In genomic region chr8:83607661-83608397, GRCm38 (mm10) we compare ENCODE assay signal across 7 mouse cellular contexts. TPM values are rescaled to one million over a fixed set of nuclear protein-coding genes. Genes with fewer than 3 reads are reported as not detected.
DNase-seq lines count a peak whose midpoint lies in the region; ATAC-seq and TF ChIP-seq lines count a peak whose summit lies in the region.

TSS of gene Tecr (minus strand) at chr8:83607971.
TSS of gene Dnajb1 (plus strand) at chr8:83608193.

- peak; percentile 100 for DNase-seq in adrenal gland, postnatal 10 days
- DNase-seq in embryonic facial prominence, embryonic 10.5 days (ENCODE audit: low spot score) = peak; percentile 100
- DNase-seq in gonadal fat pad, adult 2 months (ENCODE audit: low read depth) = peak; percentile 89
- peak; percentile 99 for DNase-seq in left cerebral cortex, postnatal 4 days

- peak within 1 kb of the TSS; percentile 96 for H3K27ac ChIP-seq in embryonic facial prominence, embryonic 10.5 days (replicated peaks)
- peak within 1 kb of the TSS; percentile 94 for H3K27ac ChIP-seq in intestine, postnatal 0 days (ENCODE audit: low read depth, low read length)
- peak within 1 kb of the TSS; percentile 97 for H3K27ac ChIP-seq in midbrain, embryonic 12.5 days (replicated peaks)
- H3K27ac ChIP-seq in small intestine, adult 2 months (ENCODE audit: insufficient read depth, low read depth, low read length) = peak within 1 kb of the TSS; percentile 92

- no peaks in the 10 kb centered on the region for H3K9me3 ChIP-seq in embryonic facial prominence, embryonic 10.5 days
- no peaks in the 10 kb centered on the region for H3K9me3 ChIP-seq in intestine, postnatal 0 days (ENCODE audit: control insufficient read depth)
- H3K9me3 ChIP-seq in midbrain, embryonic 12.5 days = no peaks in the 10 kb centered on the region

- TF ChIP-seq CTCF in intestine, postnatal 0 days (IDR thresholded peaks at IDR 0.05; ENCODE audit: low read depth) = no peak
- no peak for TF ChIP-seq CTCF in small intestine, adult 2 months (IDR thresholded peaks at IDR 0.05; ENCODE audit: extremely low read depth, insufficient read length, insufficient replicate concordance, low read depth, low read length)

- under 1% methylated on average over 69 of the region's 69 CpGs for WGBS in embryonic facial prominence, embryonic 10.5 days
- WGBS in intestine, postnatal 0 days = under 1% methylated on average over 69 of the region's 69 CpGs
- under 1% methylated on average over 65 of the region's 69 CpGs for WGBS in midbrain, embryonic 12.5 days
- under 1% methylated on average over 69 of the region's 69 CpGs for WGBS in small intestine, adult 2 months

- H3K4me1 ChIP-seq in embryonic facial prominence, embryonic 10.5 days = peaks cover 20% of the 10 kb centered on the region
- no peaks in the 10 kb centered on the region for H3K4me1 ChIP-seq in intestine, postnatal 0 days (replicated peaks; ENCODE audit: control insufficient read depth, insufficient read depth, low read length)
- peaks cover 27% of the 10 kb centered on the region for H3K4me1 ChIP-seq in midbrain, embryonic 12.5 days
- peaks cover 10% of the 10 kb centered on the region; the same call in 1 of the 2 replicates for H3K4me1 ChIP-seq in small intestine, adult 2 months (ENCODE audit: control insufficient read depth, insufficient read depth, insufficient read length, low read length)

- H3K4me3 ChIP-seq in embryonic facial prominence, embryonic 10.5 days = peak within 1 kb of the TSS; percentile 86
- peak within 1 kb of the TSS; percentile 64 for H3K4me3 ChIP-seq in intestine, postnatal 0 days (ENCODE audit: low read depth, low read length)
- peak within 1 kb of the TSS; percentile 84 for H3K4me3 ChIP-seq in midbrain, embryonic 12.5 days
- peak within 1 kb of the TSS; percentile 78 for H3K4me3 ChIP-seq in small intestine, adult 2 months (ENCODE audit: low read depth, low read length)

- intact Hi-C loops in left cerebral cortex, postnatal 4 days (cut with DNase I) = no loop called here

- H3K9ac ChIP-seq in intestine, postnatal 0 days (ENCODE audit: low read depth, low read length) = peak within 1 kb of the TSS; percentile 72
- H3K9ac ChIP-seq in midbrain, embryonic 12.5 days (replicated peaks) = peak within 1 kb of the TSS; percentile 90

- peaks cover 36% of the 10 kb centered on the region for H3K36me3 ChIP-seq in embryonic facial prominence, embryonic 10.5 days (replicated peaks)
- peaks cover 31% of the 10 kb centered on the region for H3K36me3 ChIP-seq in intestine, postnatal 0 days (ENCODE audit: control insufficient read depth, insufficient read depth)
- H3K36me3 ChIP-seq in midbrain, embryonic 12.5 days = peaks cover 30% of the 10 kb centered on the region
- peaks cover 29% of the 10 kb centered on the region for H3K36me3 ChIP-seq in small intestine, adult 2 months (ENCODE audit: control insufficient read depth, insufficient read depth, low read length)

- TF ChIP-seq POLR2A in small intestine, adult 2 months (IDR thresholded peaks at IDR 0.05; ENCODE audit: low read depth, low read length) = peak; percentile 98

- peak; percentile 96 for ATAC-seq in intestine, postnatal 0 days
- ATAC-seq in midbrain, embryonic 12.5 days (ENCODE audit: low FRiP score, low read depth) = peak; percentile 97

- peak within 1 kb of the TSS; percentile 69 for H3K4me2 ChIP-seq in intestine, postnatal 0 days (replicated peaks; ENCODE audit: low read depth)
- H3K4me2 ChIP-seq in midbrain, embryonic 12.5 days (replicated peaks) = peak within 1 kb of the TSS; percentile 79

- H3K27me3 ChIP-seq in embryonic facial prominence, embryonic 10.5 days (replicated peaks; ENCODE audit: low read depth, poor library complexity, severe bottlenecking) = no peaks in the 10 kb centered on the region
- no peaks in the 10 kb centered on the region for H3K27me3 ChIP-seq in intestine, postnatal 0 days (replicated peaks; ENCODE audit: control insufficient read depth, insufficient read depth, low read length)
- H3K27me3 ChIP-seq in midbrain, embryonic 12.5 days = no peaks in the 10 kb centered on the region
- H3K27me3 ChIP-seq in small intestine, adult 2 months (ENCODE audit: control insufficient read depth, insufficient read depth, low read length) = no peaks in the 10 kb centered on the region

RNA-seq across cellular contexts. Expression of gene Tecr, which starts in this region (rescaled TPM):
- 100 to 1,000 TPM; 305 to 336 TPM for total RNA-seq in adrenal gland, postnatal 10 days (2021)
- polyA plus RNA-seq in embryonic facial prominence, embryonic 10.5 days (2016; fragmentation: Nextera tagmentation; extraction: Ambion mirVana) = 667 and 713 TPM in 2 replicates
- polyA plus RNA-seq in gonadal fat pad, adult 2 months (2012; rRNA removed) = 772 and 857 TPM in 2 replicates
- 317 and 320 TPM in 2 replicates for polyA plus RNA-seq in intestine, postnatal 0 days (2015; fragmentation: Nextera tagmentation; extraction: Ambion mirVana)
- 100 to 1,000 TPM; 610 to 661 TPM for total RNA-seq in left cerebral cortex, postnatal 4 days (2021)
- 600 and 631 TPM in 2 replicates for polyA plus RNA-seq in midbrain, embryonic 12.5 days (2016; fragmentation: Nextera tagmentation; extraction: Ambion mirVana)
- 184 and 322 TPM in 2 replicates for polyA plus RNA-seq in small intestine, adult 2 months (2012; rRNA removed)

RNA-seq across cellular contexts. Expression of gene Dnajb1, which starts in this region (rescaled TPM):
- total RNA-seq in adrenal gland, postnatal 10 days (2021) = 10 to 100 TPM; 24.7 to 28.8 TPM
- polyA plus RNA-seq in embryonic facial prominence, embryonic 10.5 days (2016; fragmentation: Nextera tagmentation; extraction: Ambion mirVana) = 78.3 and 84.7 TPM in 2 replicates
- 36.0 and 40.6 TPM in 2 replicates for polyA plus RNA-seq in gonadal fat pad, adult 2 months (2012; rRNA removed)
- 26.1 and 28.8 TPM in 2 replicates for polyA plus RNA-seq in intestine, postnatal 0 days (2015; fragmentation: Nextera tagmentation; extraction: Ambion mirVana)
- 10 to 100 TPM; 35.3 to 35.9 TPM for total RNA-seq in left cerebral cortex, postnatal 4 days (2021)
- 66.4 and 67.7 TPM in 2 replicates for polyA plus RNA-seq in midbrain, embryonic 12.5 days (2016; fragmentation: Nextera tagmentation; extraction: Ambion mirVana)
- polyA plus RNA-seq in small intestine, adult 2 months (2012; rRNA removed) = 21.1 and 34.0 TPM in 2 replicates

Comparison
In these comparisons a context has a peak if more than half of its experiments do, and no peak if none do; other contexts are left out.
1. Peak in every context shown above with its lines: DNase-seq, ATAC-seq, H3K4me3 ChIP-seq and H3K27ac ChIP-seq.